Mouse (Mus musculus) brain, adult 2 months (tissue): ENCODE results near the gene Gm44579.

Source experiments
- DNase-seq: peaks from one replicate; pipeline ENCODE4 v3.0.0; 2011; ENCODE audit warnings: low read depth, low spot score

The Gm44579 gene

GRCm38 (mm10) chr15:98220877-98221276, at the start of gene Gm44579, which contains the start of gene Olfr287:
Gene Gm44579, minus strand, starts transcription at chr15:98220977.
Gene Olfr287, minus strand, starts transcription at chr15:98221056.
- peak; percentile 4 for DNase-seq

GRCm38 (mm10) chr15:98257776-98258175, 37.0 kb upstream of the Gm44579 start:
- DNase-seq = no peak

- no peak for DNase-seq
Measured at GRCm38 (mm10) chr15:98257193-98257592, 36.4 kb upstream of the Gm44579 start, which contains the start of gene H1fnt. Gene H1fnt, minus strand, starts transcription at chr15:98257293.

- DNase-seq = peak; percentile 49
Measured at GRCm38 (mm10) chr15:98256271-98256670, 35.5 kb upstream of the Gm44579 start.

DNA sequence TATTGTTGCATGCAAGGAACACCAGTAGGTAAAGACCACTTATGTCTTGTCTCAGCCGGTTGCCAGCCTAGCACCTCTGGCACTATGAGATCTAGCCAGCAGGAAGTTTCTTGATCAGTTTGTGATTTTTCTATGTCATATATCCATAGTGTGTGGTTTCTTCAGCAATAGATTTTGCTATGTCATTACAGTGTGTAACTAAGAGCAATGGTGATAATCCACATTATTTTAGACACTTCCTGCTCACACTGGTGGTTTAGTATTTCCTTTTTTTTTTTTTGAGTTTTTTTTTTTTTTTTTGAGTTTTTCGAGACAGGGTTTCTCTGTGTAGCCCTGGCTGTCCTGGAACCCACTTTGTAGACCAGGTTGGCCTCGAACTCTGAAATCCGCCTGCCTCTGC, 14.7 kb upstream of the Gm44579 start:
- no peak for DNase-seq

DNA sequence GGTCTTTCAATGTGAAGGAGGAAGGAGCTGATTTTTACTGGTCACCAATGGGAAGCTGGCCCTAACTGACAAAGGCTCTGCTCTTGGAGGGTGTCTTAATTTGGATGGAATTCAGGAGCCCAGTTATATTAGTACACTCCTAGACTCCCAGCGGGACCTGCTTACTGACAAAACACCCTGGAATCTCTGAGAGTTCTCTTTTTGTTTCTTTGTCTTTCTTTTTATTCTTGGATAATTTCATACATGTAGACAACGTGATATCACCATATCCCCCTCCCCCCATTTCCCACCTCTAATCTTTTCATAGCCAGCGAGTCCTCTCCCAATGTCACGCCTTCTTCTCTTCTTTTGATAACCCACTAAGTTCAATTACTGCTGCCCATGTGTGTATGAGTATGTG, 13.6 kb upstream of the Gm44579 start, which contains the start of gene Olfr286:
Olfr286 (minus strand) TSS at position 101 of the 400 bp plus-strand sequence.
- no peak for DNase-seq

DNA sequence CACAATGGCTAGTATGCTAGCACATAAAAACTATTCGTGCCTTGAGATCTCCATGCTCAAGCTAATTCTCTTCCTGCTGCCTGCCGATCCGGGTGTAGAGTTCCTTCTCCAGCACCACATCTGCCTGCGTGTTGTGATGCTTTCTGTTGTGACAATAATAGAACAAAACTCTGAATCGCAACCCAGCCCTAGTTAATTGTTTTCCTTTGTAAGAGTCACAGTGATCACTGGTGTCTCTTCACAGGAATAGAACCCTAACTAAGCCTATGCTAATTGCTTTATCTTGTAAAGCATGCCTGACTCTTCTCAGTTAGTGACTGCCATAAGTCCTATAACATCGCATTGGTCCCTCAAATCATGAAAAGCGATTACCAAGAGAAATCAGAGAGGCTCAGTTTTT, 5.3 kb upstream of the Gm44579 start:
- DNase-seq = peak; percentile 10

- DNase-seq = no peak
Measured at GRCm38 (mm10) chr15:98225610-98226009, 4.8 kb upstream of the Gm44579 start.

DNA sequence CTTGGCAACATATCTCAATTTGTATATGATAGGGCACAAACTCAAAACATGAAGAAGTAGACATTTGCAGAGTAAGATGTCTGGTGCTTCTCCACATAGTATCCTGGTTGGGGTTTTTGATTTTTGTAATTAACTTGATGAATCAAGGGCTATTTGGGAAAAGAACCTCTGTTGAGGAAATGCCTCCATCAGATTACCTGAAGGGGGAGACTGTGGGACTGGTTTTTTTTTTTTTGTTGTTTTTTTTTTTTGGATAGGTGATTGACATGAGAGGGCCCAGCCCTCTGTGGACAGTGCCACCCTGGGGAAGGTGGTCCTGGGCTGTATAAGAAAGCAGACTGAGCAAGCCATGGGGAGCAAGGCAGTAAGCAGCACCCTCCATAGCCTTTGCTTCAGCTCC, 1.6 kb upstream of the Gm44579 start:
- DNase-seq = no peak

DNA sequence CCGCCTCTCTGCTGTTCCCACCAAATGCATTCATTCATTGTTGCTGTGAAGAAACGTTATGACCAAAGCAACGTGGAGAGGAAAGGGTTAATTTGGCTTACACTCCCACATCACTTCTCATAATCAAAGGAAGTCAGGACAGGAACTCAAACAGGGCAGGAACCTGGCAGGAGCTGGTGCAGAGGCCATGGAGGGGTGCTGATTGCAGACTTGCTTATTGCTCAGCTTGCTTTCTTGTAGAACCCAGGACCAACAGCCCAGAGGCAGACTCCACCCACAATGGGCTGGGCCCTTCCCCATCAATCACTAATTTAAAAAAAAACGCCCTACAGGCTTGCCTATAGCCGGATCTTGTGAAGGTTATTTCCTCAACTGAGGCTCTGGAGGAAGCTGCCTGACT, 6.6 kb downstream of the Gm44579 start:
- no peak for DNase-seq

GRCm38 (mm10) chr15:98213336-98213870, 7.4 kb downstream of the Gm44579 start:
- no peak for DNase-seq

- no peak for DNase-seq
Measured at GRCm38 (mm10) chr15:98209676-98210075, 11.1 kb downstream of the Gm44579 start.

DNA sequence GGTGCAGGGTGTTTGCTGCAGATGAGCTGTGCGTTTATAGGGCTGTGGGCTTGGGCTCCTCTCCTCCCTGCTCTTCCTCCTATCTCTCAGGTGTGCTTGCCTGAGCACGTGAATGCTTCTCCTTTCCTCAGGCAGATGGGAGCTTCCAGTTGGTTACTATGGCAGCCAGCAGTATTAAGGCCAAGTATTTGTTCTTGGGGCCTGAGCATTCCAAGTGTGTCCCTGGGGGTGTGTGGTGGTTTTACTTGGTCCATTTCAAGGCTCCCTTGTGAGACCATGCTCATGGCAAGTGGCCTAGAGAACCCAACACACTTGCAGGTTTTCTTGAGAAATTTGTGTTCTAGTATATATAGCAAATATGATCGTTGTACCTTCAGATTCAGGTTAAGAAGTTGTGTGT, 25.3 kb downstream of the Gm44579 start, which contains the start of gene Olfr288:
Olfr288 (minus strand) TSS at position 101 of the 400 bp plus-strand sequence.
- no peak for DNase-seq

DNA sequence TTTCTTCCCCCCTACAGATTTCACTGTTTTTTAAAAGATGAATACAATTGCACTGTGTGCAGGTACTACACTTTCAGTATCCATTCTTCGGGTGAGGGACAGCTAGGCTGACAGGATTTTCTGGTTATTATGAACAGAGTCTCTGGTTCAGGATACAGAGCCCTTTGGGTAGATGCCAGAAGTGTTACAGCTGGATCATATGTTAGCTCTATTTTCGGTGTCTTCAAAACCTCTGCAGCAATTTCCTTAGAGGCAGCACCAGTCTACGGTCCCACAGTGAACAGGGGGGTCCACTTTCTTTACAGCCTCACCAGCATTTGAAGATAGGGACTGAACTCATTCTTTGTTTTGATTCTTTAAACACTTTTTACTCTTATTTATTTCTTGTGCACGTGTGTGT, 36.3 kb downstream of the Gm44579 start:
- DNase-seq = no peak

DNA sequence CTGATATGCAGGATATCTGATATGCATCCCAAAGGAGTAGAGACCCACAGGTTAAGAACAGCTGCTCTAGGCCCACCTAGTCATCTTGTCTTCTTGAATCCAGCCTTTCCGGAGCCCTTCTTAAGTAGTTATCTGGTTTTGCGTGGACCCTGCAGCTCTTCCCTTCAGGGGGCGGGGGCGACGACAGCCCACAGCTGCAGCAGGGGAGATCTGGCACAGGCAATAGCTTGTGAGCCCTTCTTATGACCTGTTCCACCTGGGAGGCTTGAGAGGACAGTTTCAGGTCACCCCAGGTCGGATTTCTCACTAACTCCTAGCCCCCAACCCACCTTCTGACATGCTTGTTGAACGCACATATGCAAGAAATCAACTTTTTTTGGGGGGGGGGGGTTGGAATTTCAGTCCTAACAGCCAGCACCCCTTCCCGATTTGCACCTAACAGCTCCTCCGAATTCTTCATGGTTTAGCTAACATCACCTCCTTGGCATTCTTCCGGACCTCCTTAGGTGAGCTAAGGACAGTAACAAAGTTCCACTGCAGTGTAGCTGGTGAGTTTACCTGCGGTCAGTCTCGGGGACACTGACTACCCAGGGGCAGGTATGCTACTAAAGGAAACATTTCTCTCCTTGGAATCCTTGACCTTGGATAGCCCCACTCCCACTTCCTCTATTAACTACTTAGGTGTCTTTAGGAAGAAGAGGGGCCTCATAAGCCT, 38.8 kb downstream of the Gm44579 start:
- DNase-seq = no peak

DNA sequence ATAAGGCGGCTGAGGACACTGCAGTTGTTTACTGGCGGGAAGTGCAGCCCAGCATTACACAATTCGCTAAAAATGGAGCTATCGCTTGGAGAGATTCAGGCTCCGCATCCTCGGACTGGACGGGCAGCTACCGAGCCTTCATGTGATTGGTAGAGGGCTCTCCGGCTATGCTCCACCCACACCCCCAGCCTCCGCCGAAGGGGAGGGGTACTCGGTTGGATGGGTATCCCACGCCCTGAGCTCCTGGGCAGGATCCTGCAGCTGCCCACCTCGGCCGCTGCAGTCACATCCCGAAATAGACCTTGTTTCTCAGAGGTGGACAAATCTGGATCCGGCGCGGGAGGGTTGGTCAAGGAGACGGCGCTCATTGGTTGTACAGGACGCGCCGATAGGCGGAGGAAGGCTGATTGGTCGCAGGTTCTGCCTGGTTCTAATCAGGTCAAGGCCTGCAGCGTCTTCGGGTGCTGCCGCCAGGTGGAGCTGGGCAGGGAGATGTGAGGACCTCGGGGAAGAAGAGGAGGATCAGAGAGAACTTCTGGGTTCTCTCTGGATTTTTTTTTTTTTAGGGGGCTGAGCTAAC, 39.6 kb downstream of the Gm44579 start:
- DNase-seq = peak; percentile 99

- no peak for DNase-seq
Measured at GRCm38 (mm10) chr15:98180567-98181131, 40.1 kb downstream of the Gm44579 start.

GRCm38 (mm10) chr15:98177320-98177719, 43.5 kb downstream of the Gm44579 start:
- no peak for DNase-seq

DNA sequence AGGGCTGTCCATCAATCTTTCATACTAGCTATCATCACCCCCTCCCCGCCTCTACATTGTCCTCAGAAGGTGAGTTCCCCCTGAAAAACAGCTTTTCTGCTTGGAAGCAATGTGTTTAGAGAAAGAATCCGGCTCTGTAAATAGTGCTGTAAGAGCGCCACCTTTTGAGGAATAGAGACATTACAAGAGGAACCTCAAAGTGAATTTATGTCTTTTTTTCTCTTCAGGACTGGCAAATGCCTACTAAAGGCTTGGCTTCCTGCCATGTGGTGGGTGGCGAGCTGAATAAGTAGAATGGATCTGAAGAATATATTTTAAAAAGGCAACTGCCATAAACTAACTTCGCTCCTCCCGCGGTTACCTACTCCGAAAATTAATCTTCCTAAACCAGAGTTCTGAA, 47.0 kb downstream of the Gm44579 start:
- DNase-seq = peak; percentile 93

DNA sequence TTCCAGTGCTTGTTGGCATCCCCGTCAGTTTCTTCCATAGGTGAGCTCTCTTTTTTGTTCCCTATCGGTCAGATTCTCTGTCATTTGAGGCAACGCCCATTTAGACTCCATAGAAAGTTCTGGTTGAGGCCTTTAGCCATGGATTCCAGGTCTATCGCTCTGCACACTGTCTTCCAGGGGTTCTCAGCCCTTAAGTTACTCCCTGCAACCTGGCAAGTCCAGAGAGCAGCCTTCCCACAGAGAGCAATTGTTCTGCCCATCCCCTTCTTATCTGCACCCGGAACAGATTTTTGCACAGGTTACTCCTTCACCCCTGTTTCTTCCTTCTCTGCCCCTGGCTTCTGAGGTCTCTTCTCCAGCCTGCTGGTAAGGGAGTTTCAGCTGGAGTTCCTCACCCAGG, 48.7 kb downstream of the Gm44579 start:
- no peak for DNase-seq

- DNase-seq = no peak
Measured at GRCm38 (mm10) chr15:98170917-98171316, 49.9 kb downstream of the Gm44579 start.

DNA sequence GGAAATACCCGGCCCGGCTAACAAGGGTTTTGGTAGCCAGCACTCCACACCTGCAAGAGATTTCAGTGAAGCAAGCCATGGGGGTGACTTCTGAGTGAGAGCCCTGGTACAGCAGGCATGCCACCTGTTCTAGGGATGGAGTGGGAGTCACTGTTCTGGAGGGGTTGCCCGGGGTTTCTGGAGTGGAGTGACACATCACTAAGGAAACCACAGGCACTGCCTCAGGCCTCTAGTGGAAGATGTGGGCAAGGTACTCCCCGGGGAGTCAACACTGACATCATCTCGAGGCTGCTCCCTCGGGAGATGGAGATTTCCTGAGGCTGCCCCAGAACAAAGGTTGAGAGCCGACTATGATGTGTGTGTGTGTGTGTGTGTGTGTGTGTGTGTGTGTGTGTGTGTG, 50.4 kb downstream of the Gm44579 start:
- peak; percentile 86 for DNase-seq

- no peak for DNase-seq
Measured at GRCm38 (mm10) chr15:98168622-98169004, 52.2 kb downstream of the Gm44579 start.
